8 mouse cellular contexts compared by ENCODE assay signal in genomic region chr19:19111428-19112170, GRCm38 (mm10). TPM values are rescaled to one million over a fixed set of nuclear protein-coding genes. Genes with fewer than 3 reads are reported as not detected.
DNase-seq lines count a peak whose midpoint lies in the region; ATAC-seq and TF ChIP-seq lines count a peak whose summit lies in the region.

No protein-coding gene starts in this region.

- no peak for TF ChIP-seq CTCF in lung, adult 2 months (IDR thresholded peaks at IDR 0.05; ENCODE audit: insufficient read depth, low read length)
- TF ChIP-seq CTCF in kidney, adult 2 months (conservative IDR thresholded peaks at IDR 0.05; ENCODE audit: insufficient read depth, insufficient read length, low read depth, low read length), result no peak
- TF ChIP-seq CTCF in midbrain, postnatal 0 days (IDR thresholded peaks at IDR 0.05), result no peak

- H3K9ac ChIP-seq in embryonic facial prominence, embryonic 13.5 days, result 0 out of 2 replicates have a peak overlapping the region, but pooled peaks have one; percentile 70
- no peak overlapping the region for H3K9ac ChIP-seq in midbrain, postnatal 0 days (replicated peaks; ENCODE audit: low read length, poor library complexity, severe bottlenecking)

- TF ChIP-seq POLR2A in lung, adult 2 months (IDR thresholded peaks at IDR 0.05; ENCODE audit: borderline replicate concordance, extremely low read depth, low read depth, low read length), result no peak
- no peak for TF ChIP-seq POLR2A in kidney, adult 2 months (IDR thresholded peaks at IDR 0.05; ENCODE audit: low read depth, low read length)

- H3K4me2 ChIP-seq in embryonic facial prominence, embryonic 13.5 days, result peak overlapping the region; percentile 96
- peak overlapping the region; percentile 90 for H3K4me2 ChIP-seq in midbrain, postnatal 0 days (ENCODE audit: low read depth, low read length, poor library complexity, severe bottlenecking)

- no peaks in the 10 kb centered on the region for H3K9me3 ChIP-seq in embryonic facial prominence, embryonic 13.5 days
- no peaks in the 10 kb centered on the region for H3K9me3 ChIP-seq in midbrain, postnatal 0 days (ENCODE audit: low read length)

- H3K4me1 ChIP-seq in lung, adult 2 months (ENCODE audit: control insufficient read depth, insufficient read depth, low read length), result no peaks in the 10 kb centered on the region
- H3K4me1 ChIP-seq in embryonic facial prominence, embryonic 13.5 days, result peaks cover 16% of the 10 kb centered on the region; the same call in 1 of the 2 replicates
- no peaks in the 10 kb centered on the region for H3K4me1 ChIP-seq in kidney, adult 2 months (ENCODE audit: control insufficient read depth, insufficient read depth, low read length)
- H3K4me1 ChIP-seq in midbrain, postnatal 0 days (ENCODE audit: insufficient read depth, low read length), result peaks cover 8% of the 10 kb centered on the region; the same call in 1 of the 2 replicates

- H3K27me3 ChIP-seq in embryonic facial prominence, embryonic 13.5 days, result peaks cover 40% of the 10 kb centered on the region
- H3K27me3 ChIP-seq in kidney, adult 2 months (replicated peaks; ENCODE audit: control insufficient read depth, insufficient read depth, low read length), result no peaks in the 10 kb centered on the region
- peaks cover 5% of the 10 kb centered on the region; the same call in 1 of the 2 replicates for H3K27me3 ChIP-seq in midbrain, postnatal 0 days (ENCODE audit: insufficient read depth, low read length)

- no peak overlapping the region for H3K27ac ChIP-seq in embryonic facial prominence, embryonic 13.5 days
- H3K27ac ChIP-seq in kidney, adult 2 months (ENCODE audit: insufficient read depth, low read depth, low read length), result no peak overlapping the region
- no peak overlapping the region for H3K27ac ChIP-seq in midbrain, postnatal 0 days (ENCODE audit: low read depth, low read length)

- DNase-seq in lung, adult 2 months, result no peak
- no peak for DNase-seq in lung, postnatal 25 days (ENCODE audit: low spot score)
- peak; percentile 36 for DNase-seq in kidney, adult 2 months
- peak; percentile 36 for DNase-seq in midbrain, postnatal 0 days (ENCODE audit: low spot score)
- no peak for DNase-seq in B cell, adult 2 months
- no peak for DNase-seq in cerebellum, postnatal 4 days (ENCODE audit: low spot score in 2 of 2)

- H3K4me3 ChIP-seq in lung, adult 2 months (replicated peaks; ENCODE audit: extremely low read depth, low read depth, low read length), result peak overlapping the region; percentile 55
- H3K4me3 ChIP-seq in embryonic facial prominence, embryonic 13.5 days, result peak overlapping the region; percentile 55
- H3K4me3 ChIP-seq in kidney, adult 2 months (ENCODE audit: insufficient read depth, low read depth, low read length), result peak overlapping the region; percentile 56
- H3K4me3 ChIP-seq in midbrain, postnatal 0 days (ENCODE audit: low read depth, low read length), result peak overlapping the region; percentile 67

- 3% methylated on average over 12 of the region's 12 CpGs for WGBS in lung, adult 2 months
- WGBS in embryonic facial prominence, embryonic 13.5 days, result 2% methylated on average over 12 of the region's 12 CpGs
- 3% methylated on average over 12 of the region's 12 CpGs for WGBS in kidney, adult 2 months
- 6% methylated on average over 12 of the region's 12 CpGs for WGBS in midbrain, postnatal 0 days

- H3K36me3 ChIP-seq in embryonic facial prominence, embryonic 13.5 days, result no peaks in the 10 kb centered on the region
- no peaks in the 10 kb centered on the region for H3K36me3 ChIP-seq in kidney, adult 2 months (ENCODE audit: control insufficient read depth, insufficient read depth, low read length)
- no peaks in the 10 kb centered on the region for H3K36me3 ChIP-seq in midbrain, postnatal 0 days (ENCODE audit: insufficient read depth, low read length)

- ATAC-seq in embryonic facial prominence, embryonic 13.5 days (ENCODE audit: insufficient number of reproducible peaks, insufficient read depth, low FRiP score, low TSS enrichment, low read depth), result peak; percentile 54; the same call in 1 of the 2 replicates
- ATAC-seq in midbrain, postnatal 0 days (ENCODE audit: low FRiP score), result peak; percentile 57
- no peak for ATAC-seq in inflammation-experienced regulatory T-cells, adult 6 months

RNA-seq across cellular contexts. Expression of gene Rorb, which starts 0.6 kb away (rescaled TPM):
- 0.06 TPM in 1 of 2 replicates, not detected in the other for polyA plus RNA-seq in lung, adult 2 months (2012; rRNA removed)
- polyA plus RNA-seq in embryonic facial prominence, embryonic 13.5 days (2015; fragmentation: Nextera tagmentation; extraction: Ambion mirVana), result 2.1 and 2.2 TPM in 2 replicates
- 0.06 and 0.10 TPM in 2 replicates for polyA plus RNA-seq in kidney, adult 2 months (2012; rRNA removed)
- total RNA-seq in midbrain, postnatal 0 days (2014; rRNA removed), result 14.0 and 18.8 TPM in 2 replicates
- 13.5 and 17.7 TPM in 2 replicates for polyA plus RNA-seq in midbrain, postnatal 0 days (2015; fragmentation: Nextera tagmentation; extraction: Ambion mirVana)
- under 1 TPM in 2 of 3 experiments, not detected in 1; 0.29 to 0.56 TPM for polyA plus RNA-seq in inflammation-experienced regulatory T-cells, adult 6 months (2017; shearing (Covaris generic))

Comparison
In these comparisons a context has a peak if more than half of its experiments do, and no peak if none do; other contexts are left out.
1. DNase-seq: peak in kidney, adult 2 months (single experiment) and midbrain, postnatal 0 days (single experiment); none in lung, adult 2 months (single experiment), lung, postnatal 25 days (single experiment), B cell, adult 2 months (0 of 2) and cerebellum, postnatal 4 days (0 of 2).
2. Peak in every context shown above with its lines, with median percentiles within 50 percentile points of each other: H3K4me3 ChIP-seq.